ENCODE assay signal across 1 mouse cellular context in the genomic region with DNA sequence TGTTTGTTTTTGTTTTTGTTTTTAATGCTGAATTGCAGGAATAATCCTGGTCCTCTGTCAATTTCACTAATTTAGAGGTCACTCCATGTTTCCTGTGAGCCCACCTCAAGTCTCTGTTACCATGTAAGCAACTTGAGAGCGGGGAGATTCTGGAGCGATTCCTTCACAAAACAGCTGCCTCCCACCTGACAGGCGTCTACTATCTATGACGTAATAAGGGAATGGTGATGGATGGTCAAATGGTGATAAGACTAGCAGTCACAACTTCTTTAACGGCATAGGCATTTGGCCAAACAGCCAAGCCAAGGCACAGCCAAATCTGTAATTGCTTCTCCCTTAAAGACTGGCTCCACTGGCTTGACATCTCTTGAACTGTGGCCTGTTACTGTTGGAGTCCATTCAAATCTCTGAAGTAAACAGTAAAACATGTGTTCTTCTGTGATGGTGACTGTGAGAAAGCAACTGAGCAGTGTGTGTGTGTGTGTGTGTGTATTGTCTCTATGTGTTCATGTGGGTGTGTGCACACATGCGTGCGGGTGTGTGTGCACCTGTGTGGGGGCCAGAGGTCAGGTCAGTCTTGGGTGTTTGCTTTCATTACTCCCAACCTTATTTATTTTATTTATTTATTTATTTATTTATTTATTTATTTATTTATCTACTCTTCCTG.
TF ChIP-seq lines count a peak whose summit lies in the region.

No protein-coding gene starts in this region.

TF ChIP-seq in MEL, 35 proteins besides CTCF, POLR2A, EP300 and RAD21:
- no peak for TF ChIP-seq POLR2AphosphoS5 (IDR thresholded peaks at IDR 0.05; ENCODE audit: borderline replicate concordance, low read depth, low read length)
- peak; percentile 74 for TF ChIP-seq ETS1 (IDR thresholded peaks at IDR 0.05; ENCODE audit: low read depth, low read length)
- TF ChIP-seq ZNF384 (IDR thresholded peaks at IDR 0.05; ENCODE audit: low read depth, low read length): no peak
- TF ChIP-seq GABPA (IDR thresholded peaks at IDR 0.05; ENCODE audit: low read depth, low read length): no peak
- 0 out of 2 replicates have a peak, but pooled peaks have one; percentile 28 for TF ChIP-seq TCF12 (IDR thresholded peaks at IDR 0.05; ENCODE audit: low read depth, low read length)
- TF ChIP-seq MYB (IDR thresholded peaks at IDR 0.05; ENCODE audit: low read depth, low read length): no peak
- 0 out of 2 replicates have a peak, but pooled peaks have one; percentile 16 for TF ChIP-seq USF1 (IDR thresholded peaks at IDR 0.05; ENCODE audit: low read depth, low read length)
- no peak for TF ChIP-seq ZKSCAN1 (IDR thresholded peaks at IDR 0.05; ENCODE audit: low read depth, low read length)
- TF ChIP-seq NELFE (IDR thresholded peaks at IDR 0.05; ENCODE audit: low read depth, low read length): no peak
- TF ChIP-seq SMC3 (IDR thresholded peaks at IDR 0.05; ENCODE audit: low read depth, low read length): no peak
